Mouse (Mus musculus) neural tube, embryonic 12.5 days (tissue): ENCODE measurements around the gene Olfr44. TPM values are rescaled to one million over a fixed set of nuclear protein-coding genes. Genes with fewer than 3 reads are reported as not detected.

Source experiments
- ATAC-seq: fragments of 200-750 bp; cut with Nextera tagmentation; 2 replicates; pipeline ENCODE4 v1.8.0; 2017; ENCODE audit warnings: low read depth, mild to moderate bottlenecking, moderate TSS enrichment, moderate library complexity; ENCODE audit not compliant: low FRiP score
- H3K27ac ChIP-seq: fragments of 300-500 bp; sonication (generic); 2 replicates; pipeline ENCODE4 v1.5.1; 2016
- H3K27me3 ChIP-seq: fragments of 300-500 bp; sonication (generic); replicated peaks from 2 replicates; pipeline ENCODE4 v1.6.1; 2016; ENCODE audit warnings: mild to moderate bottlenecking
- H3K36me3 ChIP-seq: fragments of 300-500 bp; sonication (generic); 2 replicates; pipeline ENCODE4 v1.6.1; 2016; ENCODE audit warnings: mild to moderate bottlenecking
- H3K4me1 ChIP-seq: fragments of 300-500 bp; sonication (generic); 2 replicates; pipeline ENCODE4 v1.6.1; 2016
- H3K4me2 ChIP-seq: fragments of 300-500 bp; sonication (generic); replicated peaks from 2 replicates; pipeline ENCODE4 v1.6.1; 2016; ENCODE audit warnings: mild to moderate bottlenecking
- H3K4me3 ChIP-seq: fragments of 300-500 bp; sonication (generic); 2 replicates; pipeline ENCODE4 v1.5.1; 2016
- H3K9ac ChIP-seq: fragments of 300-500 bp; sonication (generic); 2 replicates; pipeline ENCODE4 v1.6.1; 2016; ENCODE audit warnings: mild to moderate bottlenecking
- H3K9me3 ChIP-seq: fragments of 300-500 bp; sonication (generic); 2 replicates; pipeline ENCODE4 v1.6.1; 2016; ENCODE audit warnings: mild to moderate bottlenecking
- WGBS: fragments of 180-500 bp; shearing (Covaris S2); methylation state at CpG from one replicate; pipeline ENCODE4 v1.1.7; 2016; 5-methylcytosine and 5-hydroxymethylcytosine counted together
- polyA plus RNA-seq: library from polyadenylated mRNA; unstranded; fragments of >200 nt; fragmentation: Nextera tagmentation; extraction: Ambion mirVana; gene quantifications from 2 replicates; pipeline ENCODE4 v1.2.1, GENCODE M21; 2016

Gene Olfr44
- not detected in 2 replicates for polyA plus RNA-seq

- H3K27ac ChIP-seq: no peak within 1 kb of the TSS
- no peak within 1 kb of the TSS for H3K9ac ChIP-seq
- H3K9me3 ChIP-seq: no peaks in the 10 kb centered on the region
- H3K4me1 ChIP-seq: no peaks in the 10 kb centered on the region
- no peaks in the 10 kb centered on the region for H3K27me3 ChIP-seq
- ATAC-seq: no peak
- H3K4me2 ChIP-seq: no peak within 1 kb of the TSS
- H3K4me3 ChIP-seq: no peak within 1 kb of the TSS
- 94% methylated on average over 2 of the region's 2 CpGs for WGBS
- H3K36me3 ChIP-seq: no peaks in the 10 kb centered on the region
Observed at GRCm38 (mm10) chr9:39493895-39494294, at the start of gene Olfr44. Gene Olfr44, minus strand, starts transcription at chr9:39493995.

- no peak overlapping the region for H3K27ac ChIP-seq
- H3K4me3 ChIP-seq: no peak overlapping the region
- no peak for ATAC-seq
- no peaks in the 10 kb centered on the region for H3K36me3 ChIP-seq
- WGBS: 78% methylated on average over 1 of the region's 1 CpGs
- H3K27me3 ChIP-seq: no peaks in the 10 kb centered on the region
- H3K4me2 ChIP-seq: no peak overlapping the region
- no peaks in the 10 kb centered on the region for H3K4me1 ChIP-seq
- no peaks in the 10 kb centered on the region for H3K9me3 ChIP-seq
- no peak overlapping the region for H3K9ac ChIP-seq
Observed at GRCm38 (mm10) chr9:39523616-39524285, 30.0 kb upstream of the Olfr44 start.

DNA sequence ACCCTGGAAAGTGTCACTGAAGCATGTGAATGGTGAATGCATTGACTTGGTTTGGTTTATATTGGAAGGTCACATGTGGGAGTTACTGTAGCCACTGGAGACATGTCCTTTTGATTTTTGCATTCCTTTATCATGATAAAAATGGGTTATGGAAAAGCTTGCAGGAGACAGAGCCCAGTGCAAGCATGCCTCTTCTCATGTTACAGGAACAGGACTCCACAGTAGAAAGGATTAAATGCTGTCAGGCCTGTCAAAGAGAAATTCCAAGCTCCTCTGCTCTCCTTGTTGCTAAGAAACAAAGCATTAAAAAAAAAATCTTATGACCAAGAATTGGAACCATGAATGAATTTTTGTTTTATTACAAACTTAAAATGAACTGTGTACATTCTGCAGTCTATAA is 24.8 kb upstream of the Olfr44 start:
- H3K9ac ChIP-seq: no peak overlapping the region
- H3K4me2 ChIP-seq: no peak overlapping the region
- no peaks in the 10 kb centered on the region for H3K36me3 ChIP-seq
- no peak overlapping the region for H3K27ac ChIP-seq
- no peaks in the 10 kb centered on the region for H3K27me3 ChIP-seq
- H3K9me3 ChIP-seq: no peaks in the 10 kb centered on the region
- H3K4me1 ChIP-seq: no peaks in the 10 kb centered on the region
- H3K4me3 ChIP-seq: no peak overlapping the region
- ATAC-seq: no peak

- H3K4me2 ChIP-seq: no peak within 1 kb of the TSS
- ATAC-seq: no peak
- H3K4me1 ChIP-seq: no peaks in the 10 kb centered on the region
- H3K9ac ChIP-seq: no peak within 1 kb of the TSS
- no peak within 1 kb of the TSS for H3K4me3 ChIP-seq
- no peak within 1 kb of the TSS for H3K27ac ChIP-seq
- WGBS: 81% methylated on average over 3 of the region's 3 CpGs
- H3K36me3 ChIP-seq: no peaks in the 10 kb centered on the region
- no peaks in the 10 kb centered on the region for H3K27me3 ChIP-seq
- no peaks in the 10 kb centered on the region for H3K9me3 ChIP-seq
Observed at GRCm38 (mm10) chr9:39515531-39515930, 21.7 kb upstream of the Olfr44 start, which contains the start of gene Olfr957. Gene Olfr957, minus strand, starts transcription at chr9:39515809.

- no peak overlapping the region for H3K9ac ChIP-seq
- no peaks in the 10 kb centered on the region for H3K9me3 ChIP-seq
- no peaks in the 10 kb centered on the region for H3K36me3 ChIP-seq
- H3K27me3 ChIP-seq: no peaks in the 10 kb centered on the region
- 0 out of 2 replicates have a peak, but pooled peaks have one; percentile 41 for ATAC-seq
- WGBS: 81% methylated on average over 9 of the region's 9 CpGs
- H3K4me3 ChIP-seq: no peak overlapping the region
- no peaks in the 10 kb centered on the region for H3K4me1 ChIP-seq
- no peak overlapping the region for H3K27ac ChIP-seq
- H3K4me2 ChIP-seq: no peak overlapping the region
Observed at GRCm38 (mm10) chr9:39509412-39509811, 15.6 kb upstream of the Olfr44 start.

GRCm38 (mm10) chr9:39508998-39509397 is 15.2 kb upstream of the Olfr44 start:
- WGBS: 8% methylated on average over 6 of the region's 6 CpGs
- no peak overlapping the region for H3K4me2 ChIP-seq

DNA sequence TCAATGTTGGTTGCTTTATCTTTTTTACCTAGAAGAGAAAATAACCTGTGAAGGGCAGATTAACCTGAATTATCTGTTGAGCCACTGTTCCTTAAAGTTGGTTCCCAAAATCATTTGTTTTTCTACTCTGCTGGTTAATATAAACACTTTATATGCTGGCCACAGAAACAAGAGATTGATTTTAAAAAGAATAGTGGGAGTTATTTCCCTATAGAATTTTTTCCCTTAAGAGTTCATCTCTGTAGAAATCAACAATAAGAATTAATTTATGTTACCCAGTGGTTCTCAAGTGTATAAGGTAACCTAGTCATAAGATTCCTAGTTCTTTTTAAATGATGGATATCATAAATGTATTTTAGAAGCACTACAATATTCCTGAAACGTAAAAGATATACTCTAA is 22.0 kb downstream of the Olfr44 start, which contains the start of gene Olfr955:
Gene Olfr955, minus strand, starts transcription at position 101 of the 400 bp plus-strand sequence.
- H3K9ac ChIP-seq: no peak within 1 kb of the TSS
- no peaks in the 10 kb centered on the region for H3K36me3 ChIP-seq
- no peaks in the 10 kb centered on the region for H3K9me3 ChIP-seq
- no peak within 1 kb of the TSS for H3K27ac ChIP-seq
- H3K4me3 ChIP-seq: no peak within 1 kb of the TSS
- H3K4me1 ChIP-seq: no peaks in the 10 kb centered on the region
- WGBS: 57% methylated on average over 1 of the region's 1 CpGs
- no peak within 1 kb of the TSS for H3K4me2 ChIP-seq
- no peak for ATAC-seq
- no peaks in the 10 kb centered on the region for H3K27me3 ChIP-seq

More at GRCm38 (mm10) chr9:39508998-39509397, 15.2 kb upstream of the Olfr44 start:
- ATAC-seq: peak; percentile 71
- H3K9ac ChIP-seq: no peak overlapping the region
- H3K36me3 ChIP-seq: no peaks in the 10 kb centered on the region
- H3K9me3 ChIP-seq: no peaks in the 10 kb centered on the region
- H3K4me3 ChIP-seq: no peak overlapping the region
- no peaks in the 10 kb centered on the region for H3K27me3 ChIP-seq
- H3K27ac ChIP-seq: no peak overlapping the region
- H3K4me1 ChIP-seq: no peaks in the 10 kb centered on the region

DNA sequence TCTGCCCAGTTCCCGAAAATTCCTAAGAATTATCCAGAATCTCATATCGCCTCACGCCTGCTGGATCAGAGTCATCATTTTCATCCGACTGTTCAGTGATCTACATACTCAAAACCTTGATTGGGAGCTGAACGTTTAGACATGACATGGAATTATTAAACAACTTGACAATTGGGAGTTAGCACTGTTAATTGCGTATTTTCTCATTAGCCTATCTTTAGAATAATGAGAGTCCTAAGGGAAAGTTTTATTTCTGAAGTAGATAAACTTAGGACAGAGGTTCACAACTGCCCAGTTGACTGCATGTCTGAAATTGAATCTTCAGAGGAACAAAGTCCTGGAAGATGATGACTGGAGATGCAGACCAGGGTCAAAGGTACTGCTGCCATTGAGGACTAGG is 37.4 kb downstream of the Olfr44 start, which contains the start of gene Olfr954:
Gene Olfr954, plus strand, starts transcription at position 301 of the 400 bp plus-strand sequence.
- ATAC-seq: no peak
- Histone ChIP-seq H3K9ac (no peak within 1 kb of the TSS), H3K4me1 (no peaks in the 10 kb centered on the region), H3K27me3 (no peaks in the 10 kb centered on the region), H3K36me3 (no peaks in the 10 kb centered on the region), H3K27ac (no peak within 1 kb of the TSS), H3K4me2 (no peak within 1 kb of the TSS), H3K9me3 (no peaks in the 10 kb centered on the region), H3K4me3 (no peak within 1 kb of the TSS)
- WGBS: 90% methylated on average over 6 of the region's 6 CpGs

Other genes with a start within 250 kb of the Olfr44 start
- gene Olfr1537, start 244.0 kb downstream of the Olfr44 start, polyA plus RNA-seq: not detected in 2 replicates
- gene Olfr945, start 217.2 kb downstream of the Olfr44 start, polyA plus RNA-seq: not detected in 2 replicates
- not detected in 2 replicates for gene Olfr948, start 167.9 kb downstream of the Olfr44 start, polyA plus RNA-seq
- gene Olfr951, start 106.6 kb downstream of the Olfr44 start, polyA plus RNA-seq: not detected in 2 replicates
- gene Olfr952, start 66.8 kb downstream of the Olfr44 start, polyA plus RNA-seq: not detected in 2 replicates
- not detected in 2 replicates for gene Olfr954, start 37.3 kb downstream of the Olfr44 start, polyA plus RNA-seq
- not detected in 2 replicates for gene Olfr955, start 22.1 kb downstream of the Olfr44 start, polyA plus RNA-seq
- not detected in 2 replicates for gene Olfr957, start 21.8 kb upstream of the Olfr44 start, polyA plus RNA-seq
- gene Olfr958, start 60.1 kb upstream of the Olfr44 start, polyA plus RNA-seq: not detected in 2 replicates
- not detected in 2 replicates for gene Olfr959, start 81.6 kb upstream of the Olfr44 start, polyA plus RNA-seq
- gene AW551984, start 110.4 kb upstream of the Olfr44 start, polyA plus RNA-seq: 26.1 and 26.5 TPM in 2 replicates
- gene Olfr148, start 116.7 kb upstream of the Olfr44 start, polyA plus RNA-seq: not detected in 2 replicates
- not detected in 2 replicates for gene Olfr960, start 127.4 kb upstream of the Olfr44 start, polyA plus RNA-seq
- gene Olfr961, start 151.1 kb upstream of the Olfr44 start, polyA plus RNA-seq: not detected in 2 replicates
- not detected in 2 replicates for gene Olfr963, start 173.2 kb upstream of the Olfr44 start, polyA plus RNA-seq
- gene Olfr149, start 213.1 kb upstream of the Olfr44 start, polyA plus RNA-seq: not detected in 2 replicates
- not detected in 2 replicates for gene Olfr965, start 217.4 kb upstream of the Olfr44 start, polyA plus RNA-seq
- gene Olfr150, start 237.0 kb upstream of the Olfr44 start, polyA plus RNA-seq: not detected in 2 replicates